Mouse (Mus musculus) limb, embryonic 11.5 days (tissue): ENCODE measurements around the gene Plpp1. TPM values are rescaled to one million over a fixed set of nuclear protein-coding genes. Genes with fewer than 3 reads are reported as not detected.
A peak's percentile ranks its signal among the peaks of the same experiment; 100 is the strongest.

Experiments
- ATAC-seq: fragments of 200-750 bp; cut with Nextera tagmentation; 2 replicates; pipeline ENCODE4 v1.8.0; 2017; ENCODE audit warnings: low read depth; ENCODE audit not compliant: insufficient number of reproducible peaks, low FRiP score, low TSS enrichment
- DNase-seq: peaks from one replicate; pipeline ENCODE4 v3.0.0-alpha.2; 2015; ENCODE audit warnings: low spot score
- H3K27ac ChIP-seq: fragments of 300-500 bp; sonication (generic); replicated peaks from 2 replicates; pipeline ENCODE4 v1.5.1; 2014; ENCODE audit warnings: low read depth, mild to moderate bottlenecking, low read length
- H3K27me3 ChIP-seq: fragments of 300-500 bp; sonication (generic); 2 replicates; pipeline ENCODE4 v1.6.1; 2014; ENCODE audit warnings: mild to moderate bottlenecking, low read length, mixed read lengths; ENCODE audit not compliant: control insufficient read depth, insufficient read depth
- H3K36me3 ChIP-seq: fragments of 300-500 bp; sonication (generic); 2 replicates; pipeline ENCODE4 v1.6.1; 2014; ENCODE audit warnings: mild to moderate bottlenecking, low read length, moderate library complexity, mixed read lengths; ENCODE audit not compliant: control insufficient read depth, insufficient read depth
- H3K4me1 ChIP-seq: fragments of 300-500 bp; sonication (generic); 2 replicates; pipeline ENCODE4 v1.6.1; 2014; ENCODE audit warnings: low read length, mixed read lengths; ENCODE audit not compliant: control insufficient read depth, insufficient read depth
- H3K4me2 ChIP-seq: fragments of 300-500 bp; sonication (generic); 2 replicates; pipeline ENCODE4 v1.6.1; 2014; ENCODE audit warnings: low read depth, mild to moderate bottlenecking, moderate library complexity; ENCODE audit not compliant: severe bottlenecking
- H3K4me3 ChIP-seq: fragments of 300-500 bp; sonication (generic); 2 replicates; pipeline ENCODE4 v1.5.1; 2014; ENCODE audit warnings: low read depth, low read length
- H3K9ac ChIP-seq: fragments of 300-500 bp; sonication (generic); 2 replicates; pipeline ENCODE4 v1.6.1; 2014; ENCODE audit warnings: mild to moderate bottlenecking, low read length
- H3K9me3 ChIP-seq: fragments of 300-500 bp; sonication (generic); 2 replicates; pipeline ENCODE4 v1.6.1; 2016; ENCODE audit warnings: low read length; ENCODE audit not compliant: control insufficient read depth
- WGBS: fragments of 180-500 bp; shearing (Covaris S2); extraction: QIAGEN DNeasy Blood & Tissue Kit; methylation state at CpG from one replicate; pipeline ENCODE4 v1.1.7; 2014; 5-methylcytosine and 5-hydroxymethylcytosine counted together
- polyA plus RNA-seq: library from polyadenylated mRNA; unstranded; fragments of >200 nt; fragmentation: Nextera tagmentation; extraction: Ambion mirVana; gene quantifications from 2 replicates; pipeline ENCODE4 v1.2.1, GENCODE M21; 2014

The Plpp1 gene
- polyA plus RNA-seq, 1 experiment from 2014 or later = 22.4 TPM

GRCm38 (mm10) chr13:112759364-112759763, 41.2 kb upstream of the Plpp1 start:
- Histone ChIP-seq H3K4me1 (peaks cover 11% of the 10 kb centered on the region), H3K9me3 (no peaks in the 10 kb centered on the region), H3K27me3 (no peaks in the 10 kb centered on the region), H3K27ac (no peak overlapping the region), H3K36me3 (no peaks in the 10 kb centered on the region), H3K4me2 (no peak overlapping the region), H3K4me3 (no peak overlapping the region), H3K9ac (no peak overlapping the region)
- WGBS = 61% methylated on average over 9 of the region's 9 CpGs
- DNase-seq (no peak), ATAC-seq (peak; percentile 52; the same call in 1 of the 2 replicates)

- H3K4me3 ChIP-seq = no peak overlapping the region
- H3K27me3 ChIP-seq = no peaks in the 10 kb centered on the region
- peaks cover 10% of the 10 kb centered on the region for H3K4me1 ChIP-seq
- no peaks in the 10 kb centered on the region for H3K9me3 ChIP-seq
- H3K9ac ChIP-seq = no peak overlapping the region
- ATAC-seq (no peak), DNase-seq (no peak)
- H3K4me2 ChIP-seq = no peak overlapping the region
- H3K36me3 ChIP-seq = no peaks in the 10 kb centered on the region
- 74% methylated on average over 15 of the region's 15 CpGs for WGBS
- no peak overlapping the region for H3K27ac ChIP-seq
These were observed 40.6 kb upstream of the Plpp1 start for GRCm38 (mm10) chr13:112759777-112760537.

GRCm38 (mm10) chr13:112760538-112760881, 40.1 kb upstream of the Plpp1 start:
- Histone ChIP-seq H3K4me1 (peaks cover 9% of the 10 kb centered on the region), H3K4me2 (no peak overlapping the region), H3K27me3 (no peaks in the 10 kb centered on the region), H3K9me3 (no peaks in the 10 kb centered on the region), H3K27ac (no peak overlapping the region), H3K36me3 (no peaks in the 10 kb centered on the region), H3K9ac (no peak overlapping the region), H3K4me3 (no peak overlapping the region)
- DNase-seq (no peak), ATAC-seq (no peak)
- 38% methylated on average over 1 of the region's 1 CpGs for WGBS

GRCm38 (mm10) chr13:112761787-112762186, 38.8 kb upstream of the Plpp1 start:
- no peak overlapping the region for H3K27ac ChIP-seq
- DNase-seq = no peak
- no peak for ATAC-seq
- H3K9me3 ChIP-seq = no peaks in the 10 kb centered on the region
- no peaks in the 10 kb centered on the region for H3K36me3 ChIP-seq
- 53% methylated on average over 1 of the region's 1 CpGs for WGBS
- H3K4me1 ChIP-seq = peaks cover 5% of the 10 kb centered on the region; the same call in 1 of the 2 replicates
- H3K9ac ChIP-seq = no peak overlapping the region
- no peak overlapping the region for H3K4me2 ChIP-seq
- H3K27me3 ChIP-seq = no peaks in the 10 kb centered on the region
- no peak overlapping the region for H3K4me3 ChIP-seq

GRCm38 (mm10) chr13:112762548-112762947, 38.0 kb upstream of the Plpp1 start:
- 81% methylated on average over 4 of the region's 4 CpGs for WGBS
- Histone ChIP-seq H3K4me1 (peaks cover 5% of the 10 kb centered on the region; the same call in 1 of the 2 replicates), H3K9ac (no peak overlapping the region), H3K27me3 (no peaks in the 10 kb centered on the region), H3K36me3 (no peaks in the 10 kb centered on the region), H3K9me3 (peaks cover 4% of the 10 kb centered on the region; the same call in 1 of the 2 replicates), H3K4me2 (no peak overlapping the region), H3K4me3 (no peak overlapping the region), H3K27ac (no peak overlapping the region)
- DNase-seq (no peak), ATAC-seq (no peak)

GRCm38 (mm10) chr13:112763531-112764091, 37.0 kb upstream of the Plpp1 start:
- WGBS = 74% methylated on average over 10 of the region's 10 CpGs
- no peak overlapping the region for H3K4me2 ChIP-seq

GRCm38 (mm10) chr13:112764556-112764955, 36.0 kb upstream of the Plpp1 start:
- no peak overlapping the region for H3K9ac ChIP-seq
- 81% methylated on average over 5 of the region's 5 CpGs for WGBS
- no peaks in the 10 kb centered on the region for H3K36me3 ChIP-seq
- H3K27ac ChIP-seq = no peak overlapping the region
- H3K27me3 ChIP-seq = no peaks in the 10 kb centered on the region
- DNase-seq (no peak), ATAC-seq (no peak)
- H3K4me3 ChIP-seq = no peak overlapping the region
- peaks cover 7% of the 10 kb centered on the region; the same call in 1 of the 2 replicates for H3K9me3 ChIP-seq
- H3K4me2 ChIP-seq = no peak overlapping the region
- peaks cover 1% of the 10 kb centered on the region; the same call in 1 of the 2 replicates for H3K4me1 ChIP-seq

More at GRCm38 (mm10) chr13:112763531-112764091, 37.0 kb upstream of the Plpp1 start:
- Histone ChIP-seq H3K27ac (no peak overlapping the region), H3K9me3 (peaks cover 7% of the 10 kb centered on the region; the same call in 1 of the 2 replicates), H3K4me1 (peaks cover 5% of the 10 kb centered on the region; the same call in 1 of the 2 replicates), H3K4me3 (no peak overlapping the region), H3K36me3 (no peaks in the 10 kb centered on the region), H3K9ac (no peak overlapping the region), H3K27me3 (no peaks in the 10 kb centered on the region)
- DNase-seq (no peak), ATAC-seq (no peak)

GRCm38 (mm10) chr13:112765654-112766053, 34.9 kb upstream of the Plpp1 start:
- Histone ChIP-seq H3K4me2 (no peak overlapping the region), H3K27me3 (no peaks in the 10 kb centered on the region), H3K36me3 (no peaks in the 10 kb centered on the region), H3K4me1 (no peaks in the 10 kb centered on the region), H3K27ac (no peak overlapping the region), H3K9me3 (peaks cover 7% of the 10 kb centered on the region; the same call in 1 of the 2 replicates), H3K4me3 (no peak overlapping the region), H3K9ac (no peak overlapping the region)
- 89% methylated on average over 3 of the region's 3 CpGs for WGBS
- ATAC-seq (no peak), DNase-seq (no peak)
